Mouse (Mus musculus) hindbrain, embryonic 14.5 days (tissue): ENCODE data around the gene Etaa1. TPM values are rescaled to one million over a fixed set of nuclear protein-coding genes. Genes with fewer than 3 reads are reported as not detected.
"Not testable (repeated sequence)": the region's sequence is repeated elsewhere in the genome, so short reads cannot be mapped to it uniquely, and the experiment has no call there.

ENCODE experiments used
- ATAC-seq: fragments of 200-750 bp; cut with Nextera tagmentation; 2 replicates; pipeline ENCODE4 v1.8.0; 2017; ENCODE audit warnings: moderate number of reproducible peaks, mild to moderate bottlenecking, moderate TSS enrichment, moderate library complexity; ENCODE audit not compliant: low FRiP score
- DNase-seq: peaks from one replicate; pipeline ENCODE4 v3.0.0-alpha.2; 2015; ENCODE audit warnings: low spot score
- H3K27ac ChIP-seq: fragments of 300-500 bp; sonication (generic); 2 replicates; pipeline ENCODE4 v1.5.1; 2014; ENCODE audit warnings: mild to moderate bottlenecking, moderate library complexity
- H3K27me3 ChIP-seq: fragments of 300-500 bp; sonication (generic); 2 replicates; pipeline ENCODE4 v1.6.1; 2014; ENCODE audit warnings: mild to moderate bottlenecking, low read length, mixed read lengths; ENCODE audit not compliant: control insufficient read depth, insufficient read depth
- H3K36me3 ChIP-seq: fragments of 300-500 bp; sonication (generic); replicated peaks from 2 replicates; pipeline ENCODE4 v1.6.1; 2014; ENCODE audit not compliant: control insufficient read depth, insufficient read depth
- H3K4me1 ChIP-seq: fragments of 300-500 bp; sonication (generic); replicated peaks from 2 replicates; pipeline ENCODE4 v1.6.1; 2014; ENCODE audit warnings: antibody characterized with exemption, low read length, mixed read lengths; ENCODE audit not compliant: control insufficient read depth, insufficient read depth
- H3K4me2 ChIP-seq: fragments of 300-500 bp; sonication (generic); replicated peaks from 2 replicates; pipeline ENCODE4 v1.6.1; 2014; ENCODE audit warnings: mild to moderate bottlenecking, moderate library complexity
- H3K4me3 ChIP-seq: fragments of 300-500 bp; sonication (generic); replicated peaks from 2 replicates; pipeline ENCODE4 v1.5.1; 2014; ENCODE audit warnings: mild to moderate bottlenecking, low read length
- H3K9ac ChIP-seq: fragments of 300-500 bp; sonication (generic); 2 replicates; pipeline ENCODE4 v1.6.1; 2014
- H3K9me3 ChIP-seq: fragments of 300-500 bp; sonication (generic); 2 replicates; pipeline ENCODE4 v1.6.1; 2016; ENCODE audit warnings: low read length; ENCODE audit not compliant: control insufficient read depth
- WGBS: fragments of 180-500 bp; shearing (Covaris S2); extraction: QIAGEN DNeasy Blood & Tissue Kit; methylation state at CpG from one replicate; pipeline ENCODE4 v1.1.7; 2014; 5-methylcytosine and 5-hydroxymethylcytosine counted together
- polyA plus RNA-seq: library from polyadenylated mRNA; unstranded; fragments of >200 nt; fragmentation: Nextera tagmentation; extraction: Ambion mirVana; gene quantifications from 2 replicates; pipeline ENCODE4 v1.2.1, GENCODE M21; 2014

The Etaa1 gene
- polyA plus RNA-seq, 1 experiment from 2014 or later, result 9.6 TPM

DNA sequence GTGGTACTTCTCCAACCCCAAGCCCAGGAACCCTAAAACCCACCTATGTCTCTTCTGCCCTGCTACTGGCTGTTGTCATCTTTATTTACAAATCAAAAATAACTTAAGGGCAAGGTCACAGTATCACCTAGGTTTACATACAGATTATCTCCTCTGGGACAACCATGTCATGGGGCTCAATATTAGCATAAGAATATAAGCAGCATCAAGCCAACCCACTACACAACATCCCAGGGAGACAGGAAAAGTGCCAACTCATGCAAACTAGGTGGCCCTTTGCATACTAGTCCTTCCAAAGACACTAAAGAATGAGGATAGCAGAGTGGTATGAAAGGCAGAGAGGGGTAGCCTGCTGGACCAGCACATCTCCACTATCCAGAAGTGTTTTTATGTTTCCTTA, 15.7 kb downstream of the Etaa1 start:
- Histone ChIP-seq H3K4me2 (no peak overlapping the region), H3K4me1 (no peaks in the 10 kb centered on the region), H3K4me3 (no peak overlapping the region), H3K27me3 (no peaks in the 10 kb centered on the region), H3K27ac (no peak overlapping the region), H3K36me3 (peaks cover 5% of the 10 kb centered on the region; the same call in 1 of the 2 replicates), H3K9ac (no peak overlapping the region), H3K9me3 (no peaks in the 10 kb centered on the region)
- ATAC-seq, result no peak
- no peak for DNase-seq

DNA sequence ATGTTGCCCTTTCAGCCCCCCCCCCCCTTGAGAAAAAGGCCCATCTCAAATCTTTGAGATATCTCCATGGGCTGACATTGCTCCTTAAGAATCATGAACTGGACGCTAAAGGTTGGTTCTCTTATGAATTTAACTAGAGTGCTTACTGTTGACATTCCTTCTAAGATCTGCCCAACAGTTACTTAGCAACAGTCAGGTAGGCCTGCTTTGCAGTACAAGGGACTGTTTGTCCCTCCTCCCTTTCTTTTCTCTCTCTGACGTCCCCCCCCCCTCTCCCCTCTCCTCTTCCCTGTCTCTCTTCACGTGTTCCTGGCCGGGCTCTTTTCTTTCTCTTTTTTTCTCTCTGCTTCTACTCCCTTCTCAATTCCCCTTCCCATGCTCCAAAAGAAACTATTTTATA, 35.8 kb downstream of the Etaa1 start:
- Histone ChIP-seq H3K27ac (no peak overlapping the region), H3K4me1 (no peaks in the 10 kb centered on the region), H3K4me3 (no peak overlapping the region), H3K27me3 (no peaks in the 10 kb centered on the region), H3K4me2 (no peak overlapping the region), H3K36me3 (no peaks in the 10 kb centered on the region), H3K9me3 (no peaks in the 10 kb centered on the region), H3K9ac (no peak overlapping the region)
- DNase-seq, result no peak
- no peak for ATAC-seq
- 60% methylated on average over 4 of the region's 4 CpGs for WGBS

DNA sequence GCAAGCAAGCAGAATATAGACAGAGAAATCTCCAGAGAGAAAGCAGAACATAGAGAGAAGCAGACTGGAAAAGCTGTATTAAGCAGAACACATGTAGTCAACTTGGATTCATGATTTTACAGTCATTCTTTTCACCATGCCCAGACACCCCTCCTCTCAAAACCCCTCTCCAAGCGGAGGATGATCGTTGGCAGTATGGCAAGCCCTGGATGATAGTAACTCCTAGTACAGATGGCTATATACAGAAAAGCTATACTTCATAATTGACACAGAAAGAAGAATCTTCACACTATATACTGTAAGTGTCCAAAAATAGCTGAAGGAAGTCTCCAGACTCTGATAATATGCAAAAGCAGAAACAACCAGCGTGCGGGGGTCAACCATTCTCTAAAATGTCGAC, 36.6 kb downstream of the Etaa1 start:
- Histone ChIP-seq H3K4me1 (no peaks in the 10 kb centered on the region), H3K27ac (no peak overlapping the region), H3K4me3 (no peak overlapping the region), H3K27me3 (no peaks in the 10 kb centered on the region), H3K9me3 (no peaks in the 10 kb centered on the region), H3K4me2 (no peak overlapping the region), H3K36me3 (no peaks in the 10 kb centered on the region), H3K9ac (no peak overlapping the region)
- 94% methylated on average over 5 of the region's 5 CpGs for whole genome bisulfite sequencing
- DNase-seq (no peak), ATAC-seq (no peak)

DNA sequence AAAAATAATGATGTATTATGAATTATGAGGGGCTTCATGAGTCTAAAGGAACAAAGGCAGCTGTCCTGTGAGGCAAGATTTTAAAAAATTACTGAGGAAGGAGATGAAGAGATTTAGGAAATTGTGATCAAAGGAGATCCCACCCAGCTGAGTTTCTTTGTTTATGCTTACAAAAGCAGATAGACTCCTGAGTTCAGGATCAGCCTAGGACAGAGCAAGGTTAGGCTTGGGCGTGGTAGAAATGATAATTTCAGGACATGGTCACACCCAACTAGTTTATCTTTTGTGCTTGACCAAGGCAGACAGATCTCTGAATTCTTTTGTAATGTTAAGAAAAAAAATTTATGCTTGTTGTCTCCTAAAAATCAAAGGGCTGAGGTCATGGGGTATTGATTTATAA, 37.2 kb downstream of the Etaa1 start:
- no peak overlapping the region for H3K4me2 ChIP-seq
- H3K4me3 ChIP-seq, result no peak overlapping the region
- no peak overlapping the region for H3K27ac ChIP-seq
- DNase-seq, result no peak
- no peaks in the 10 kb centered on the region for H3K27me3 ChIP-seq
- no peak for ATAC-seq
- no peaks in the 10 kb centered on the region for H3K4me1 ChIP-seq
- WGBS, result 72% methylated on average over 1 of the region's 1 CpGs
- no peaks in the 10 kb centered on the region for H3K36me3 ChIP-seq
- no peaks in the 10 kb centered on the region for H3K9me3 ChIP-seq
- no peak overlapping the region for H3K9ac ChIP-seq

DNA sequence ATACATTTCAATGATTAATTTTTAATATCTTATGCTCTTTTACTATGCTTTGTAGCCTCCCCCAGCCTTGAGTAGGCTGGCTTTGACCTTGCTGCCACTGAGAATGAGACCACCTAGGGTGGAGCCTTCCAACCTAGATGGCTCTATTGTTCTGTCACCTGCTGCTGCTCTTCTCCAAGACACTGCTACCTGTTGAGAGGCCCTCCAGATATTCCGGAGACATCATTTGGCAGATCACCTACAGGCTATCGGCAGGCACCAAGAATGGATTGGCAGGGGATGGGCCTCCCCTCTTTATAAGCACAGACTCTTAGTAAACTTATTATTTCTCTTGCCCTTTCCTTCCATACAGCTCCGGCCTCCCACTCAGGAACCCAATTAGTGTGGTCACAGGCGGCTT, 52.7 kb downstream of the Etaa1 start:
- WGBS, result 88% methylated on average over 4 of the region's 4 CpGs
- H3K27me3 ChIP-seq, H3K9me3 ChIP-seq, H3K36me3 ChIP-seq, H3K27ac ChIP-seq, H3K4me1 ChIP-seq, H3K4me3 ChIP-seq, H3K4me2 ChIP-seq, DNase-seq, ATAC-seq, H3K9ac ChIP-seq: not testable (repeated sequence)
